Mouse (Mus musculus) CH12.LX (cell line): ENCODE measurements around the gene 1700129C05Rik. TPM values are rescaled to one million over a fixed set of nuclear protein-coding genes. Genes with fewer than 3 reads are reported as not detected.

Experiments
- DNase-seq: peaks from one replicate; pipeline ENCODE4 v3.0.0-alpha.2; 2013; ENCODE audit errors: extremely low read depth
- H3K27ac ChIP-seq: 2 replicates; pipeline ENCODE4 v1.5.1; 2012; ENCODE audit warnings: low read depth, mild to moderate bottlenecking, control low read depth, moderate library complexity; ENCODE audit not compliant: insufficient read depth
- H3K27me3 ChIP-seq: replicated peaks from 2 replicates; pipeline ENCODE3; 2012; ENCODE audit warnings: inconsistent platforms
- H3K36me3 ChIP-seq, 2 experiments: replicated peaks in 1 of 2; 2 replicates each; pipeline versions ENCODE3 to v1.6.1; 2012; ENCODE audit warnings: inconsistent platforms in 1 of 2, low read length in 1 of 2, mild to moderate bottlenecking in 1 of 2, mixed read lengths in 1 of 2, moderate library complexity in 1 of 2; ENCODE audit not compliant: control insufficient read depth in 1 of 2, insufficient read depth in 1 of 2
- H3K4me1 ChIP-seq, 2 experiments: 2 replicates each; pipeline ENCODE4 v1.6.1; 2012; ENCODE audit warnings: inconsistent platforms in 1 of 2, moderate library complexity in 1 of 2; ENCODE audit not compliant: insufficient read depth in 2 of 2, control insufficient read depth in 1 of 2
- H3K4me2 ChIP-seq: 2 replicates; pipeline ENCODE4 v1.6.1; 2012; ENCODE audit warnings: low read depth, mild to moderate bottlenecking, control low read depth; ENCODE audit not compliant: poor library complexity, insufficient read depth, severe bottlenecking
- H3K4me3 ChIP-seq, 3 experiments: fragments of 150-350 bp in 1 of 3; sonication (generic) in 1 of 3; replicated peaks in 1 of 3; 2 replicates each; pipeline versions ENCODE3 to v1.5.1; 2011 to 2012; ENCODE audit warnings: low read depth in 2 of 3, low read length in 2 of 3, mild to moderate bottlenecking in 2 of 3, moderate library complexity in 2 of 3, control low read depth in 1 of 3, improper control_type of control experiment in 1 of 3, inconsistent platforms in 1 of 3, mixed read lengths in 1 of 3; ENCODE audit not compliant: poor library complexity in 1 of 3
- H3K79me2 ChIP-seq: replicated peaks from 2 replicates; pipeline ENCODE4 v1.6.1; 2012; ENCODE audit warnings: mild to moderate bottlenecking, moderate library complexity; ENCODE audit not compliant: control insufficient read depth, poor library complexity, insufficient read depth, severe bottlenecking; ENCODE audit errors: extremely low read depth
- H3K9ac ChIP-seq: 2 replicates; pipeline ENCODE4 v1.6.1; 2012; ENCODE audit warnings: low read depth, mild to moderate bottlenecking, control low read depth, moderate library complexity; ENCODE audit not compliant: insufficient read depth
- H3K9me3 ChIP-seq: replicated peaks from 2 replicates; pipeline ENCODE3; 2012; ENCODE audit warnings: low read length, inconsistent platforms, mixed read lengths
- BHLHE40 ChIP-seq: IDR thresholded peaks from 2 replicates; pipeline ENCODE4 v1.6.1; 2011; ENCODE audit warnings: mild to moderate bottlenecking, low read depth, low read length, improper control_type of control experiment
- CHD2 ChIP-seq: IDR thresholded peaks from 2 replicates; pipeline ENCODE4 v1.6.1; 2011; ENCODE audit warnings: low read length, improper control_type of control experiment
- E2F4 ChIP-seq: IDR thresholded peaks from 2 replicates; pipeline ENCODE4 v1.6.1; 2011; ENCODE audit warnings: low read depth, low read length, improper control_type of control experiment; ENCODE audit not compliant: insufficient replicate concordance
- GABPA ChIP-seq: IDR thresholded peaks from 2 replicates; pipeline ENCODE4 v1.6.1; 2012; ENCODE audit warnings: low read depth, low read length, improper control_type of control experiment, inconsistent platforms; ENCODE audit not compliant: insufficient replicate concordance
- HCFC1 ChIP-seq: IDR thresholded peaks from 2 replicates; pipeline ENCODE4 v1.6.1; 2012; ENCODE audit warnings: low read depth, mild to moderate bottlenecking, inconsistent platforms, low read length, improper control_type of control experiment
- IRF4 ChIP-seq: IDR thresholded peaks from 2 replicates; pipeline ENCODE4 v1.6.1; 2014; ENCODE audit warnings: low read depth, mild to moderate bottlenecking, inconsistent platforms, low read length, improper control_type of control experiment
- JUN ChIP-seq: IDR thresholded peaks from 2 replicates; pipeline ENCODE4 v1.6.1; 2011; ENCODE audit warnings: low read depth, mild to moderate bottlenecking, low read length, improper control_type of control experiment, moderate library complexity; ENCODE audit not compliant: insufficient read depth
- JUND ChIP-seq: conservative IDR thresholded peaks from 2 replicates; pipeline ENCODE4 v1.6.1; 2011; ENCODE audit warnings: low read depth, low read length, improper control_type of control experiment
- KAT2A ChIP-seq: IDR thresholded peaks from 2 replicates; pipeline ENCODE4 v1.6.1; 2012; ENCODE audit warnings: low read length, improper control_type of control experiment, inconsistent platforms; ENCODE audit not compliant: insufficient replicate concordance
- MAFK ChIP-seq: IDR thresholded peaks from 2 replicates; pipeline ENCODE4 v1.6.1; 2011; ENCODE audit warnings: low read length, improper control_type of control experiment; ENCODE audit not compliant: insufficient replicate concordance
- MAX ChIP-seq: IDR thresholded peaks from 2 replicates; pipeline ENCODE4 v1.6.1; 2011; ENCODE audit warnings: low read length, improper control_type of control experiment
- MEF2A ChIP-seq: IDR thresholded peaks from 2 replicates; pipeline ENCODE4 v1.6.1; 2014; ENCODE audit warnings: low read depth, mild to moderate bottlenecking, inconsistent platforms, low read length, improper control_type of control experiment, borderline replicate concordance
- MXI1 ChIP-seq: IDR thresholded peaks from 2 replicates; pipeline ENCODE4 v1.6.1; 2011; ENCODE audit warnings: mild to moderate bottlenecking, low read depth, low read length, improper control_type of control experiment
- MYC ChIP-seq: IDR thresholded peaks from 2 replicates; pipeline ENCODE4 v1.6.1; 2011; ENCODE audit warnings: low read depth, mild to moderate bottlenecking, improper control_type of control experiment, low read length
- NELFE ChIP-seq: IDR thresholded peaks from 2 replicates; pipeline ENCODE4 v1.6.1; 2011; ENCODE audit warnings: low read depth, low read length, improper control_type of control experiment
- RAD21 ChIP-seq: IDR thresholded peaks from 2 replicates; pipeline ENCODE4 v1.6.1; 2011; ENCODE audit warnings: low read depth, mild to moderate bottlenecking, low read length, improper control_type of control experiment, moderate library complexity
- RCOR1 ChIP-seq: conservative IDR thresholded peaks from 2 replicates; pipeline ENCODE4 v1.6.1; 2012; ENCODE audit warnings: low read depth, mild to moderate bottlenecking, inconsistent platforms, low read length, improper control_type of control experiment
- SMC3 ChIP-seq: IDR thresholded peaks from 2 replicates; pipeline ENCODE4 v1.6.1; 2011; ENCODE audit warnings: low read depth, low read length, improper control_type of control experiment
- TBP ChIP-seq: conservative IDR thresholded peaks from 2 replicates; pipeline ENCODE4 v1.6.1; 2011; ENCODE audit warnings: low read depth, low read length, improper control_type of control experiment
- TCF12 ChIP-seq: IDR thresholded peaks from 2 replicates; pipeline ENCODE4 v1.6.1; 2014; ENCODE audit warnings: low read depth, mild to moderate bottlenecking, inconsistent platforms, low read length, improper control_type of control experiment
- USF2 ChIP-seq: conservative IDR thresholded peaks from 2 replicates; pipeline ENCODE4 v1.6.1; 2011; ENCODE audit warnings: low read depth, low read length, improper control_type of control experiment
- ZC3H11A ChIP-seq: IDR thresholded peaks from 2 replicates; pipeline ENCODE4 v1.6.1; 2012; ENCODE audit warnings: low read depth, mild to moderate bottlenecking, inconsistent platforms, low read length, improper control_type of control experiment
- ZKSCAN1 ChIP-seq: IDR thresholded peaks from 2 replicates; pipeline ENCODE4 v1.6.1; 2012; ENCODE audit warnings: low read depth, inconsistent platforms, low read length, improper control_type of control experiment, borderline replicate concordance
- ZNF384 ChIP-seq: IDR thresholded peaks from 2 replicates; pipeline ENCODE4 v1.6.1; 2012; ENCODE audit warnings: low read depth, low read length, improper control_type of control experiment, inconsistent platforms
- dilution Hi-C: fragments of 300-500 bp; cut with MboI; formaldehyde crosslinking; loops from 2 replicates; pipeline ENCODE4 v1.14.3; 2020; ENCODE audit warnings: low sequenced_read_pairs; ENCODE audit not compliant: extremely low pct_unique_long_range_greater_than_20kb, extremely low pct_ligation_motif_present
- in situ Hi-C: fragments of 300-500 bp; cut with MboI; formaldehyde crosslinking; loops from 3 replicates; pipeline ENCODE4 v1.14.3; 2019; ENCODE audit warnings: low sequenced_read_pairs, low pct_ligation_motif_present, low pct_unique_long_range_greater_than_20kb, mixed read lengths
- polyA plus RNA-seq: library from polyadenylated mRNA; unstranded; fragments of >175 nt; gene quantifications from 2 replicates; pipeline ENCODE4 v1.2.1, GENCODE M21; 2012; ENCODE audit warnings: low read depth; ENCODE audit not compliant: insufficient read length
- total RNA-seq, 2 experiments: library from RNA; depleted of rRNA; stranded (reverse); fragments of 300-350 nt in 1 of 2; fragments of >200 nt in 1 of 2; gene quantifications; 2 replicates each; pipeline ENCODE4 v1.2.3; 2012 to 2014

Gene 1700129C05Rik
- total and polyA plus RNA-seq, 3 experiments = not detected

- in situ Hi-C loops = loop anchor here (25.0 kb wide), 1 partner anchor 1067 kb away; no protein-coding TSS in a partner anchor
- no peak overlapping the region for H3K4me2 ChIP-seq
- no peaks in the 10 kb centered on the region for H3K27me3 ChIP-seq
- DNase-seq = no peak
- TF ChIP-seq JUND (no peak), KAT2A (no peak), BHLHE40 (no peak), GABPA (no peak), RCOR1 (no peak), NELFE (no peak), CHD2 (no peak), ZKSCAN1 (no peak)
- H3K79me2 ChIP-seq = no peaks in the 10 kb centered on the region
- no peaks in the 10 kb centered on the region for H3K36me3 ChIP-seq
- H3K9ac ChIP-seq = no peak overlapping the region
- no peak overlapping the region for H3K4me3 ChIP-seq
- dilution Hi-C loops = no loop called here
- no peak overlapping the region for H3K27ac ChIP-seq
- H3K4me1 ChIP-seq = no peaks in the 10 kb centered on the region
- H3K9me3 ChIP-seq = no peaks in the 10 kb centered on the region
These were observed 38.6 kb downstream of the 1700129C05Rik start for GRCm38 (mm10) chr14:59104006-59104605.

GRCm38 (mm10) chr14:59093601-59094000, 49.1 kb downstream of the 1700129C05Rik start:
- H3K4me3 ChIP-seq = no peak overlapping the region
- H3K36me3 ChIP-seq = no peaks in the 10 kb centered on the region
- no peaks in the 10 kb centered on the region for H3K27me3 ChIP-seq
- TF ChIP-seq MXI1 = no peak
- H3K27ac ChIP-seq = no peak overlapping the region
- H3K4me1 ChIP-seq = no peaks in the 10 kb centered on the region
- no peak overlapping the region for H3K4me2 ChIP-seq
- H3K9me3 ChIP-seq = no peaks in the 10 kb centered on the region
- no peaks in the 10 kb centered on the region for H3K79me2 ChIP-seq
- in situ Hi-C loops = loop anchor here (25.0 kb wide), 1 partner anchor 381 kb away; no protein-coding TSS in a partner anchor
- DNase-seq = no peak
- dilution Hi-C loops = no loop called here
- H3K9ac ChIP-seq = no peak overlapping the region

DNA sequence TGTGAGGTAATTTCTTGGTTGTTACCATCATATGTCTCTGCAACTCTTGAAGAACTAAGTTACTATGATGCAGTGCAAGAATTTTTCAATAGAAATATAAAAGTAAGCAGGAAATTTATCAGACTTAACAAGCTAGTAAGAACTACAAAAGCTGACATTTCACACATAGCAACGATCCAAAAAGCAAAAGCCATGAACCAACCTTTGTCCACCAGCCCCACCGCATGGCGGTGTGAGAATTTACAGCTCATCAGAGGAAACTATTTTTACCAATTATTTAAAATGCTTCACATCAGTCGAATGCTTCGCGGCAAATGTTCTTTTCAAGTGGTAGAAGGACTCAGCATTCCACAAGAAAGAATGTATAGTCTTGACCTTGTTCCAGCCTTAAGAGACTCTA, 58.3 kb downstream of the 1700129C05Rik start:
- Histone ChIP-seq H3K27ac (no peak overlapping the region), H3K4me2 (no peak overlapping the region), H3K27me3 (no peaks in the 10 kb centered on the region), H3K79me2 (no peaks in the 10 kb centered on the region), H3K4me3 (no peak overlapping the region), H3K9me3 (peaks cover 6% of the 10 kb centered on the region), H3K4me1 (peaks cover 3 to 4% of the 10 kb centered on the region in 2 experiments; a peak in 3 of 4 replicates), H3K9ac (no peak overlapping the region), H3K36me3 (no peaks in the 10 kb centered on the region)
- in situ Hi-C loops (loop anchor here (25.0 kb wide), 1 partner anchor 372 kb away; no protein-coding TSS in a partner anchor), dilution Hi-C loops (no loop called here)
- DNase-seq = peak; percentile 60
- TF ChIP-seq TBP (no peak), NELFE (no peak), SMC3 (peak; percentile 95), USF2 (no peak), JUN (no peak), MYC (0 out of 2 replicates have a peak, but pooled peaks have one; percentile 33), ZC3H11A (peak; percentile 92), MEF2A (no peak), BHLHE40 (no peak), RAD21 (peak; percentile 98), ZKSCAN1 (no peak), MAX (no peak), HCFC1 (no peak), IRF4 (peak; percentile 47; the same call in 1 of the 2 replicates), MAFK (no peak), E2F4 (0 out of 2 replicates have a peak, but pooled peaks have one; percentile 53), KAT2A (no peak), ZNF384 (no peak), TCF12 (no peak)
